Mouse (Mus musculus): ENCODE measurements at regions not wholly inside any gene's neighbourhood (a gene's known extent, or its start where the extent isn't known, plus 50 kb on each side); places are given as distances from the start of the nearest gene placed in this dataset.

DNA sequence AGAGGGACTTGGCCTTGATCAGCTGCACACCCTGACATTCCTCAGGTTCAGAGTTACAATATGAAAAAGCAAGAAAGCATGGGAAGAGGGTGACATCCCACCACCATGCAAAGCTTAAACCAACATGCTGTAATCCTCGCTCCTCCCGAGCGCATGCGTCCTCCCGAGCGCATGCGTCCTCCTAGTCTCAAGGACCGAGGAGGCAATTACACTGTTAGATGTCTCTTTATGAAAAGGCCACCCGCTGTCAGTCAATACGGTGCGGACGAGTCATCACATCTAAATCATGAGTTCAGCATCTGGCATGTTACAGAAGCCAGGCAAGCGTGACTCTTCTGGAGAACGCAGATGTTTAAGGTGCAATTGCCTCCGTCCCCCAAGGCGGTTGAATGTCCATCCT, 117.1 kb upstream of the Pkdcc start:
- DNase-seq: no peak

- DNase-seq: no peak
These were observed 116.2 kb upstream of the Pkdcc start for GRCm38 (mm10) chr17:83098679-83099413.

DNA sequence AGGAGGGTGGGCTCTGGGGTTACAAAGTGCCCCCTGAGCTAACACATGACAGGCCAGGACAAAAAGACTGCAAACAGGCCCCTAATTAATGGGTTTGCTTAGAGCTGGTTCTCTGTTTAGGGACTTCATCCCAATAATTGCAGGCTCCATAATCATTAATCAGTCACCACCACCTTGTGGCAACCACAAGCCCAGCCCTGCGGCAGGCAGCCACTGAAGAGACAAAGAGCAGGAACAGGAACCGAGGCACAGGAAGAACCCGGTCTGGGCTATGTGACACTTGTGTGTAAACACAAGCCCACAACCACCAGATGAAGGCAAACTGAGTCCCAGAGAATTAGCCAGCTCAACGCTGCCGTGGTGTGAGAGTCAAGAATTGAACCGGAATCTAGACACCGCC, 114.1 kb upstream of the Pkdcc start:
- no peak for DNase-seq

DNA sequence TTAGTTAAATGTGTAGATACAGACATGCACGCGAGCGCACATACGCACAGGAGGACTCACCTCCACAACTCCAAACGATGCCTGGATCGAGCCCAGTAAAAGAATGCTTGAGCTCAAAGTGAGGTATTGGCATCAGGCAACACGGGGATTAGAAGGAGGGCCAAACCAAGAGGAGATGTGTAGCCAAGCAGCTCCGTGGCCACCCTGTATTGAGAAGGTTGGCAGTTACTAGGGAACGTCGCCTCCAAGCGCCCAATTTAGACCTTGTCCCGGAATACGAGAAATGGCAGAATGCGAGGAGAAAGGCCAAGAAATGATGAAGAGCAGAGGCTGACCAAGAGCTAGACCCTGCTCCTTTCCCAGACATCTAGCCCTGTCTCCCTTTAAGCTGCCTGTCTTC, 113.3 kb upstream of the Pkdcc start:
- DNase-seq: no peak

- no peak for DNase-seq
These were observed 112.2 kb upstream of the Pkdcc start for GRCm38 (mm10) chr17:83102675-83103412.

DNA sequence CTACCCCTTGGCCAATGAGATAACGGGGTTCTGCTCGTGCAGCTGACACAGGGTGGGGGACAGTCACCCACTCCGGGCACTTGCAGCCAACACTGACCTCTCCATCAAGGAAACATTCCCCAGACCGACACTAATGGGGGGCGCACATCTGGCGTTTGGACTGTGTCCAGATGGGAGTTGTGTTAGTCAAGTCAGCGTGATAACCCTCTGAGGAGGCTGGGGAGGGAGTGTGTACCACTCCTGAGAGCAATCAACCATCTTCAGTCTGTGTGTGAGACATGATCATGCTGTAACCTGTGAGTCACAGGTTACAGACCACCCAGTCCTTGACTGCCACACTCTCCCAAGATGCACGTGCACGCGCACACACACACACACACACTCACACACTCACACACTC, 106.9 kb upstream of the Pkdcc start:
- no peak for DNase-seq

- no peak for DNase-seq
These were observed 105.2 kb upstream of the Pkdcc start for GRCm38 (mm10) chr17:83109792-83110440.

DNA sequence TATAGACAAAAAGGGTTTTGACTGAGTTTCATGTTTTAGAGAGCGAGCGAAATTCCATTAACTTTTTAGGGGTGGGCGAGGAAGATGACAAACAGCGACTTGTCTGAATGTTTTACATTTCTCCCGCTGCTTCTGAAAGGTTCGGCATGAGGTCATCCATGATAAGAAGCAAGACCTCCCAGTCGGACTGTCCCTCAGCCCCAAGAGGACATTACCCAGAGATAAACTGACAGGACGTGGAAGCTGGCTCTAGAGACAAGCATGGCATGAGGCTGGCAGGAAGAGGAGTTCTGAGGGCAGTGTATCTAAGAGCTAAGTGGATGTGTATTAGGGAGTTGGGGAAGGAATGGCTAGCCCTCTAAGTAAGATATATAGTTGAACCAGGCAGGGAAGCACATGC, 104.5 kb upstream of the Pkdcc start:
- DNase-seq: no peak

GRCm38 (mm10) chr17:83115146-83115545, 99.9 kb upstream of the Pkdcc start:
- DNase-seq: no peak

DNA sequence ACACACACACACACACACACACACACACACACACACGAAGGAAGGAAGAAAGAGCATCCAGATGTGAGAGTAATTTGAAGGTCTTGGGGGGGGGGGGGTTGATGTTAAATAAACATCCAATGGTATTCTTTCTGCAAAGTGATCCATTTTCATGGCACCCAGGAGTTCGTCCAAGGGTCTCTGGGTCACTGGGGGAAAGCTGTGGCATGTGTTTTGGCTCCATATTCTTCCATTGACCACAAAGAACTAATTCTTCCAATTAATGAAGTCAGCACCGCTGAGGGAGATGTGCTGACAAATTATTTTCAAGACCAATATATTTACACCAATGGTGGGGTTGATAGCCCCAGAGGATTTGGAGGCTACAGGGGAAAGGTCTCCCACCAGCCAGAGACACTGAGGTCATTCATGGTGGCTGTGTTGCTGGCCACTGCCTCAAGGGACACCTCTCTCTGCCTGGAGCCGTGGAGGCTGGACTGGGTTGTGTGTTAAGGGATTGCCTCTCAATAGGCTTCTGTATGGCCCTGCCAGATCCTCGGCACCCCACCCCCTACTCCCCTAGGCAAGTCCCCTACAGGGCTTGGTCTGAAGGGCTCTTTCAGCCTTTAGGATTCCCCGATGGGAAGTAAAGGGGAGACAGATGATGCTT, 99.1 kb upstream of the Pkdcc start:
- peak; percentile 36 for DNase-seq

DNA sequence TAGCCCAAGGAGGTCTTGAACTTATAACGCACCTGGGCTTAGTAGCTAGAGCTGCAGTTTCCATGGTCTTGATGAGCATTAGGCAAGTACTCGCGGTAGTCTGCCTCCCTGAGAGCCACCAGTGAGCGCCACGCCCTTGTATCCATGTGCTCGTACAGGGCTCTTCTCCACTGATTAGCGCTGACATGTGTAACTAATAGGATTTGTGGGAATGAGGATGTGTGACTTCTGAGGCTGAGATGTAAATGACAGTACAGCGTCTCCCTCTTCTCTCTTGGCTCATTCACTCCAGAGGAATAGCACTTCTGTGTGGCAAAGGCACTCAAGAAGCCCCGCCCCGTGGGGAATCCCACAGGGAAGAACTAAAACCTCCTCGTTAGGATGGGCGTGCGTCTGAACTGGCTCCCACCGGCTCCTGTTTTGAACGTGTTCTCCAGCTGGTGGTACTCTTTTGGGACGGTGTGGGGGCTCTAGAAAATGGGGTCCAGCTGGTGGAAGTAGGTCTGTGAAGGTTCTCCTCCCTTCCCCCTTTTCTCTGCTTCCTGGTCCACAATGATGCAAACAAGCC, 94.3 kb upstream of the Pkdcc start:
- no peak for DNase-seq

GRCm38 (mm10) chr17:83122525-83123280, 92.4 kb upstream of the Pkdcc start:
- DNase-seq: peak; percentile 76

DNA sequence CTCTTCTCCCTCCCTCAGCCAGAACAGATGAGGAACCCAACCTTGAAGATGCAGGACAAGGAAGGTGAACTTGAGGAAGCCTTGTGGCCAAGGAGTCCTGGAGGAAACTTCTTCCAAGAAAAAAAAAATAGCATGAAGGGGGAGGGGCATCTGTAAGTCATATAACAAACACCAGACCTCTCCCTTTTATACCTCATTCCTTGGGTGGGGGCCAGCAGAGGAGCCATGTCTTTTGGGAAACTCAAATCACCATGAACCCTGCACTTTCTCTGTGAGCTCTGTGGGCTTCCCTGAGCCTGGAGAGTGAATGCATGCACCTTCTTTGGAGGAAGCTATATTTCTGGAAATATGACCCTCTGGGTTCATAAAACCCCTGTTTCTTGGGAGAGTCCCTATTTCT, 90.0 kb upstream of the Pkdcc start:
- DNase-seq: no peak

GRCm38 (mm10) chr17:83127842-83128241, 87.2 kb upstream of the Pkdcc start:
- DNase-seq: no peak

GRCm38 (mm10) chr17:83128843-83129544, 86.1 kb upstream of the Pkdcc start:
- DNase-seq: peak; percentile 51

DNA sequence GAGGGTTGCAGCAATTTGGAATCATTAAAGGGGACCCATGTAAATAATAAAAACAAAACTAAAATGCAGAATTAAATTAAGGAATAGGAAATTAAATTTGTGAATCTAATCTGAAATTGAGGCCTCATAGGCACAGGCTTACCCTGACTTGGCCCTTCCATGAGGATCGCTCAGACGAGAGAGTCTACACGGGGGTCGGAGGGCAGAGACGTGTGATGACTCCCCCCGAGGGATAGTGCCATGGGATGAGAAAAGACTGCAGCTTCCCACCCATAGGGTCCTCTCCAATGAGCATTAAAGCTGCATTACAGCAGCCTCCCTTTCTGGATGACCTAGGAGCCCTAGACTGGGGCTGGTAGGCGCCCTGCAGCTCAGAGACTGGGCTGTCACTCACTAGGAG, 85.4 kb upstream of the Pkdcc start:
- DNase-seq: no peak

- DNase-seq: no peak
These were observed 81.9 kb upstream of the Pkdcc start for GRCm38 (mm10) chr17:83133201-83133600.

DNA sequence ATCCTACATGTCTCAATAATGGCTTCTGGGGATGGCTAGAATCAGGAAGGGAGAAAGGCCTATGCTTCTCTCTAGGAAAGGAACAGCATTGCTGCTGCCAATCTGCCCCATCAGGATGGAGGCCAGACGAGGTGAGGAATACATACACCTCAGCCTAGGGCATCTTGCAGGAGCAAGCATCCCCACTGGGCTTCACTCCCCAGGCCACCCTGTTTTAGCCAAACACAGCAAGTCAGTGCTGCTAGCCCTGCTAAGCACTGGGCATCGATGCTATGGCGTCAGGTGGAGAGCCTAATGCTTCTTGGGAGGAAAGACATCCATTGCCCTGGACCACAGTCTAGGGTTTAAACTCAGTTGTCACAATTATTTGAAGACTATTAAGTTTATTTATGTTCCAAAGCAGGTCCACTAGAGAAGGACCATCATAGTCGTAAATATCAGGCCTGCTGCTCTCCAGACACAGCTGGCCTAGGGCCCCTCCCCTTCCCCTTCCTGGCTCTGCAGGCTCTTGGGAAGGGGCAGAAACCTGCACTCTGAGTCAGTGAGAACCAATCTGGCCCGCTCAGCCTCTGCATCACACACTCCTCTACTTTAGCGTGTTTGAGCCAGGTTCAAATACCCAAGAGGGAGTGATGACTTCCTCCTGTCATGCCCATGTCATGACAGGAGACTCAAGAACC, 79.5 kb upstream of the Pkdcc start:
- DNase-seq: peak; percentile 58

DNA sequence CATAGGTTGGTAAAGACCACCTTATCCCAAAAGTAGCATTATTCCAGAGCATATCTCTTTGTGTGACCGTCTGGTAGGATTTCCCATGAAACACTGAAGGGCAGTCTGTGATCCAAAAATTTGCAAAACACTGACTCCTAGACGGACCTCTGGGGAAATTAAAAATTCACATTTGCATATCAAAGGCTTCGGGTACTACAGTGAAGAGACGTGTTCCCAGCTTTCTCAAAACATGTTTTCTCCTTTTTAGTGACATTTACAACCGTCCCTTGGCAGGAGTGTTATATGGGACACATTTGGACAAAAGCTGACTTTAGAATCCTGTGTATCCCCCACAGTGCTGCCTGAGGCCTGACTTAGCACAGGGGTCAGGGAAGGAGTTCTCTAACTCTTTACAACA, 78.8 kb upstream of the Pkdcc start:
- DNase-seq: no peak

- DNase-seq: no peak
These were observed 77.4 kb upstream of the Pkdcc start for GRCm38 (mm10) chr17:83137720-83138119.
